Comparison of ENCODE assay signal across 8 mouse cellular contexts in the genomic region with DNA sequence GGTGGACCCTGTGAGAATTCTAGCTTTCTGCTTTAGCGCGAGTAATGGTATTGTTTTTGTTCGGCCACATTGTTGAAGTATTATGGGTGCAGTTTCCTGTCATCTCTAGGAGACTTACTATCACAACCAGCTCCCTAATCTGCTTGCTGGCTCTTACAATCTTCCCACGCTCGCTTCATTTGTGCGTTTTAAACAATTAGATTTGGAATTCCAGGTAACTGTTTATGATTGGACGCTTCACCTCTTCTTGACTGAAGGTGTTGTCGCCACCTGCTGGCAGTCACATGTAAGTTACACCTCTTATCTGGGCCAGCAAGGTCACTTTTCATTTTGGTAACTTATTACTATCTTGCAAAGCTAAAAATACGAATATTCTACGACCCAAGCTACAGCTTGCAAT.
DNase-seq lines count a peak whose midpoint lies in the region; ATAC-seq and TF ChIP-seq lines count a peak whose summit lies in the region.

No protein-coding gene starts in this region.

- no peak overlapping the region for H3K4me2 ChIP-seq in heart, embryonic 12.5 days

- 31% methylated on average over 10 of the region's 10 CpGs for WGBS in heart, embryonic 12.5 days

- no peak for ATAC-seq in heart, embryonic 12.5 days (ENCODE audit: insufficient number of reproducible peaks, low FRiP score)

- H3K9me3 ChIP-seq in heart, embryonic 12.5 days (replicated peaks), result no peaks in the 10 kb centered on the region

- no peaks in the 10 kb centered on the region for H3K36me3 ChIP-seq in heart, embryonic 12.5 days

- intact Hi-C loops in heart, postnatal 14 days (cut with DNase I), result loop anchor here (1.0 to 10.0 kb wide), 4 partner anchors 122 to 412 kb away; partner anchors contain the start of gene Txn1

- H3K27ac ChIP-seq in heart, embryonic 12.5 days (ENCODE audit: poor library complexity, severe bottlenecking), result no peak overlapping the region
- H3K27ac ChIP-seq in layer of hippocampus, adult 2 months, result no peak overlapping the region

- no peaks in the 10 kb centered on the region for H3K4me1 ChIP-seq in heart, embryonic 12.5 days (replicated peaks)

- no peak overlapping the region for H3K4me3 ChIP-seq in heart, embryonic 12.5 days
- peak overlapping the region; percentile 39 for H3K4me3 ChIP-seq in layer of hippocampus, adult 2 months

- no peaks in the 10 kb centered on the region for H3K27me3 ChIP-seq in heart, embryonic 12.5 days (replicated peaks)

- TF ChIP-seq CTCF in layer of hippocampus, adult 2 months (conservative IDR thresholded peaks at IDR 0.05), result peak; percentile 94

- peak; percentile 33 for DNase-seq in heart, adult 8-10 months (ENCODE audit: low spot score)
- DNase-seq in adrenal gland, adult 2 months, result peak; percentile 37
- DNase-seq in embryo, embryonic 11.5 days (ENCODE audit: low read depth, low spot score), result peak; percentile 37
- DNase-seq in heart, postnatal 14 days, result peak; percentile 45 to 64
- peak; percentile 35 to 48 for DNase-seq in layer of hippocampus, adult 2 months (ENCODE audit: low spot score in 2 of 2)
- DNase-seq in lung, postnatal 36 days, result peak; percentile 57
- peak; percentile 68 for DNase-seq in right cerebral cortex, postnatal 4 days

- H3K9ac ChIP-seq in heart, embryonic 12.5 days, result no peak overlapping the region
